Mouse (Mus musculus) midbrain, embryonic 15.5 days (tissue): ENCODE measurements at regions not wholly inside any gene's neighbourhood (a gene's known extent, or its start where the extent isn't known, plus 50 kb on each side); places are given as distances from the start of the nearest gene placed in this dataset.

Experiments used
- ATAC-seq: fragments of 200-750 bp; cut with Nextera tagmentation; replicated peaks from 2 replicates; pipeline ENCODE4 v1.8.0; 2017; ENCODE audit warnings: moderate TSS enrichment
- H3K27ac ChIP-seq: fragments of 300-500 bp; sonication (generic); 2 replicates; pipeline ENCODE4 v1.5.1; 2015; ENCODE audit warnings: mild to moderate bottlenecking, inconsistent platforms
- H3K27me3 ChIP-seq: fragments of 300-500 bp; sonication (generic); replicated peaks from 2 replicates; pipeline ENCODE4 v1.6.1; 2015; ENCODE audit warnings: inconsistent platforms
- H3K36me3 ChIP-seq: fragments of 300-500 bp; sonication (generic); replicated peaks from 2 replicates; pipeline ENCODE4 v1.6.1; 2015; ENCODE audit warnings: inconsistent platforms
- H3K4me1 ChIP-seq: fragments of 300-500 bp; sonication (generic); 2 replicates; pipeline ENCODE4 v1.6.1; 2015; ENCODE audit warnings: inconsistent platforms
- H3K4me2 ChIP-seq: fragments of 300-500 bp; sonication (generic); 2 replicates; pipeline ENCODE4 v1.6.1; 2015; ENCODE audit warnings: inconsistent platforms, mild to moderate bottlenecking, moderate library complexity
- H3K4me3 ChIP-seq: fragments of 300-500 bp; sonication (generic); 2 replicates; pipeline ENCODE4 v1.5.1; 2015; ENCODE audit warnings: mild to moderate bottlenecking, inconsistent platforms
- H3K9ac ChIP-seq: fragments of 300-500 bp; sonication (generic); 2 replicates; pipeline ENCODE4 v1.6.1; 2015; ENCODE audit warnings: mild to moderate bottlenecking, inconsistent platforms
- H3K9me3 ChIP-seq: fragments of 300-500 bp; sonication (generic); 2 replicates; pipeline ENCODE4 v1.6.1; 2016; ENCODE audit warnings: inconsistent platforms
- WGBS: fragments of 180-500 bp; shearing (Covaris S2); methylation state at CpG from one replicate; pipeline ENCODE4 v1.1.7; 2015; ENCODE audit warnings: mixed read lengths; 5-methylcytosine and 5-hydroxymethylcytosine counted together

DNA sequence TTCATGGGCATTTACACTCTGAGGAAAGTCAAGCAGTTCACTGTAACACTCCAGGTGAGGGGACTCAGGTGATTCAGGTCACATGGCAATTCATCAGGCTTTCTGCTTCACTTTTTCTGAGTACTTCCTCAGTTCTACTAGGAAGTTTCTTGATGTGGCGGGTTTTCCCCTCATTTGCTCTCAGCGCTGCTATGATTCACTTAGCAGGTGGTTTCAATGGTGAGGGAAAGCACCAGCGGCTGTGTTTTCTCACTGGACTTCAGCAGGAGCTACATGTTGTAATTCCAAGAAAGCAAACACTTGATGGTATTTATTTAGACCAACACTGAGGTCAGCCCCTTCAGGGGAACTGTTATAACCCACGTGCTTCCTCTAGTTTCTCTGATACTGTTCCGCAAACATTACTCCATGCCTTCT is 229.4 kb downstream of the Gm7489 start:
- Histone ChIP-seq H3K9ac (no peak overlapping the region), H3K36me3 (no peaks in the 10 kb centered on the region), H3K4me2 (no peak overlapping the region), H3K4me3 (no peak overlapping the region), H3K27me3 (no peaks in the 10 kb centered on the region), H3K4me1 (no peaks in the 10 kb centered on the region), H3K9me3 (no peaks in the 10 kb centered on the region), H3K27ac (no peak overlapping the region)
- WGBS = 84% methylated on average over 5 of the region's 5 CpGs
- ATAC-seq = no peak

DNA sequence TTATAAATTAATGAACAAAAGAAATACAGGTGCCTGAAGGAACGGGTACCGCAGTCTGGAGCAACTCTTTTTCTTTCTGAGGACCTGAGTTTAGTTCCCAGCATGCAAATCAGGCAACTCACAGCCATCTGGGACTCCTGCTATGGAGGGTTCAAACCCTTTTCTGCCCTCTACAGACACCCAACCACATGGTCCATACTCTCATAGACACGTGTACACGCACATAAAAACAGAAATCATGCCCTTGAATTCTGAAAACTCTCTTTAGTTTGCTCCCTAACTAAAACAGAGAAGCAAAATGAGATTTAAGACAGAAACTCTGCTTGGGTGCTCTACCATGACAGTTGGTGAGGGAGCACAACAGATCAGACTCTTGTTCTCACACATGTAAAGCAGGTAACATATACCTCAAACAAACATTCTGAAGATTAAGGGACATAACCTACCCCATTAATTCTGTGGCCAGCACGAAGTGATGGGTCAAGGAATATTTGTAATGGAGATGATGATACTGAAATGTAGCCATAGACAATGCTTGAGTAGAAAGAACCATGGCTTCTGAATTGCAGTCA is 233.3 kb downstream of the Gm7489 start:
- Histone ChIP-seq H3K4me3 (no peak overlapping the region), H3K9me3 (no peaks in the 10 kb centered on the region), H3K4me1 (no peaks in the 10 kb centered on the region), H3K36me3 (no peaks in the 10 kb centered on the region), H3K27ac (no peak overlapping the region), H3K9ac (no peak overlapping the region), H3K4me2 (no peak overlapping the region), H3K27me3 (no peaks in the 10 kb centered on the region)
- ATAC-seq = no peak
- 80% methylated on average over 5 of the region's 5 CpGs for WGBS

DNA sequence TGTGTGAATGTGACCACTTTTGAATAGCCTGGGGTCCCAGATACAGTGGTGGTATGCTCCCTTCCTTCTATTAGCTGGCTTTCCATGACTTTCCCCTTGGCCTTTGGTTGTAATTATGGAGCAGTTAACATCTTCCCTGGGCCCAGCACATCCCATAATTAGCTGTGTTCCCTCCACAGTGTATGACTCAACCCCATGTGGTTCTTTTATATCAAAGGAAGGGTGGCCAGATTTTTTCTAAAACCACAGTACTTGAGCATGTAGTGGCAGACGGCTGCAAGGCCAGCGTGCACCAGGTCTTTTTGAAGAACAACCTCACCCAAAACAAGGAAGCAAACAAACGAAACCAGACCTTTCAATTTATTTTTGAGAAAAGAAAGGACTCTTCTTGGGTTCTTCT is 235.8 kb downstream of the Gm7489 start:
- H3K4me1 ChIP-seq = no peaks in the 10 kb centered on the region
- no peak for ATAC-seq
- H3K36me3 ChIP-seq = no peaks in the 10 kb centered on the region
- no peaks in the 10 kb centered on the region for H3K27me3 ChIP-seq
- H3K9ac ChIP-seq = no peak overlapping the region
- H3K4me2 ChIP-seq = no peak overlapping the region
- H3K4me3 ChIP-seq = no peak overlapping the region
- 81% methylated on average over 3 of the region's 3 CpGs for WGBS
- no peak overlapping the region for H3K27ac ChIP-seq
- no peaks in the 10 kb centered on the region for H3K9me3 ChIP-seq

DNA sequence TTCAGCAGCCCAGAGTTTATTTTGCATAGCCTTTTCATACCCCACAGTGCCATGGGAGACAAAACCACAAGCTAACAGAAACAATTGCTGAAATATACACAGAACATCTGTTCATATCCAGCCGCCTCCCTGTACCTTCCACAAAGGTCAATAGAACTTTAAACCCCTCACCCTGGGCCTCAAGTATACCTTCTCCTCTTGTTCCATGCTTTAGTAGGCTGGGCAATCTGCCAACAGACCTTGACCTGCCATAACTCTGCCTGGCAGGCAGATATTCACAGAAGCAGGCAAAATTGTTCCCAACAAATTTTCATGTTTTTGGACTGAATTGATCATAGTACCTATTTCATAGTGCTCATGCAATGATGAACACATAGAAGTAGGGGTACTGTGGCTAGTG is 279.6 kb downstream of the Gm7489 start:
- WGBS = 85% methylated on average over 1 of the region's 1 CpGs
- H3K36me3 ChIP-seq = no peaks in the 10 kb centered on the region
- ATAC-seq = no peak

DNA sequence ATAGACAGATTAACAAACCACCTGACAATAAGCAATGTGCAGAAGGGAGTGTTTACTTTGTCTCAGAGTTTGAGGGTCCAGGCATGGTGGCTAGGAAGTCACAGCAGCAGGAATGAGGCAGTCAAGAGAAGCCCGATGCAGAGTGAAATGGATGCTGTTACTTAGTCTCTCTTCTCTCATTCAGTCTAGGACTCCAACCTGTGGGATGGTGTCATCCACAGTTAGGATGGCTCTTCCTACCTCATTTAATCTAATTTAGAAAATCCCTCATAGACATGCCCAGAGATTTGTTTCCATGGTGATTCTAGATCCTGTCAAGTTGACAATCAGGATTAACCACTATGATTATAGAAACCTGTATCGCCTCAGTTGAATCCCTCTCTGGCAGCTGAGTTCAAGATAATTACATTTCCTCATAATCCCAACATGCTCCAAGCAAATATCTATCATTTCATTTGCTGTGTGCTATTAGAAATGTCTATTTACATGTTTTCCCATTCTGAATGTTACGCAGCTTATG is 283.2 kb downstream of the Gm7489 start:
- no peak overlapping the region for H3K4me3 ChIP-seq
- no peaks in the 10 kb centered on the region for H3K4me1 ChIP-seq
- H3K27ac ChIP-seq = no peak overlapping the region
- no peaks in the 10 kb centered on the region for H3K9me3 ChIP-seq
- H3K36me3 ChIP-seq = no peaks in the 10 kb centered on the region
- no peaks in the 10 kb centered on the region for H3K27me3 ChIP-seq
- 46% methylated on average over 3 of the region's 3 CpGs for WGBS
- H3K9ac ChIP-seq = no peak overlapping the region
- ATAC-seq = peak; percentile 66; the same call in 1 of the 2 replicates
- H3K4me2 ChIP-seq = no peak overlapping the region

More for the DNA sequence above, 279.6 kb downstream of the Gm7489 start:
- H3K27me3 ChIP-seq = no peaks in the 10 kb centered on the region
- H3K9me3 ChIP-seq = no peaks in the 10 kb centered on the region
- no peaks in the 10 kb centered on the region for H3K4me1 ChIP-seq
- H3K27ac ChIP-seq = no peak overlapping the region
- no peak overlapping the region for H3K4me2 ChIP-seq
- no peak overlapping the region for H3K4me3 ChIP-seq
- H3K9ac ChIP-seq = no peak overlapping the region

DNA sequence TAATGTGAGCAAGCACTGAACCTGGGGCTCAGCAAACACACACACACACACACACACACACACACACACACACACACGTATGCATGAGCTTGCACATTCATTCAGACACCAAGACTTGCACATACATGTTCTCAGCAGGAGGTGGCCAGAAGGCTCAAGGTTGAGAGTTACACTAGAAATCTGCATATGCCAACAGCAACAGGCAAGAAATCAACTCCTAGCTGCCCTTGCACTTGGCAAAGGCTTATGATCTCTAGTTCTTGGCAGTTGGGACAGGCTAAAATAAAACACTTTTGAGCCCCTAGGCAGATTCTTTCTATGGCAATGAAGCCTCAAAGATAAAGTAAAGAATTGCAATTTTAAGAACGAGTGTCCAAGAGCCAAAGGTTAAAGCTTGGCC is 292.5 kb downstream of the Gm7489 start:
- ATAC-seq = no peak
- H3K27ac ChIP-seq = no peak overlapping the region
- H3K27me3 ChIP-seq = no peaks in the 10 kb centered on the region
- H3K4me3 ChIP-seq = no peak overlapping the region
- H3K9me3 ChIP-seq = no peaks in the 10 kb centered on the region
- no peaks in the 10 kb centered on the region for H3K4me1 ChIP-seq
- no peaks in the 10 kb centered on the region for H3K36me3 ChIP-seq
- 81% methylated on average over 2 of the region's 2 CpGs for WGBS
- no peak overlapping the region for H3K4me2 ChIP-seq
- no peak overlapping the region for H3K9ac ChIP-seq

DNA sequence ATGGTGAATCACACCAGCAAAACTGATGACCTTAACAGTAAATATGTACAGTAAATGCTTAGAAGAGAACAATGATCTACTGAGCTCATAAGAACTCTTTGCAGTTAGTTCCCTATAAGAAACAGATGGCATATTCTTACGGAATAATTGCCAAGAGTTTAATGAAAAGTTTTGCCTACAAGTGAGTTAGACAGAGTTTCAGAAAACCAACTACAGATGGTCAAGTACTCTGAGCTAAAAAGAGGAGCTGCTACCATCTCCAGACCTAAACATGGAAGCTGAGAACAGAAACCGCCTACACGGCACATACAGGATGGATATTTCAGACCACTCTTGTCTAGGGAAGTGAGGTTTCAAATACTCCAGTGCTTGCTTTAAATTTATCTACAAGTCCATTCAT is 293.1 kb downstream of the Gm7489 start:
- WGBS = 91% methylated on average over 3 of the region's 3 CpGs
- H3K36me3 ChIP-seq = no peaks in the 10 kb centered on the region
- H3K27ac ChIP-seq = no peak overlapping the region

More for the DNA sequence above, 293.1 kb downstream of the Gm7489 start:
- H3K4me1 ChIP-seq = no peaks in the 10 kb centered on the region
- no peak overlapping the region for H3K4me2 ChIP-seq
- H3K9ac ChIP-seq = no peak overlapping the region
- no peak overlapping the region for H3K4me3 ChIP-seq
- H3K9me3 ChIP-seq = no peaks in the 10 kb centered on the region
- H3K27me3 ChIP-seq = no peaks in the 10 kb centered on the region
- no peak for ATAC-seq
